Mouse (Mus musculus) small intestine, adult 10 weeks (tissue): Measurements from ENCODE around the gene Creg1. TPM values are rescaled to one million over a fixed set of nuclear protein-coding genes. Genes with fewer than 3 reads are reported as not detected.

Experiments
- polyA plus RNA-seq: library from polyadenylated mRNA; stranded (reverse); fragments of 350-450 nt; fragmentation: Illumina TruSeq; extraction: RNeasy Lipid Tissue Mini Kit (QIAGEN cat#74804); gene quantifications from one replicate; pipeline ENCODE4 v1.2.3, GENCODE M21; 2014; ENCODE audit warnings: low replicate concordance

Gene Creg1
- 127 TPM for polyA plus RNA-seq

GRCm38 (mm10) chr1:165763635-165764372 is at the start of gene Creg1:
Creg1 (plus strand) TSS chr1:165763746.

GRCm38 (mm10) chr1:165788511-165788910 is 25.0 kb downstream of the Creg1 start, which contains the start of gene Cd247:
Cd247 (plus strand) TSS chr1:165788681.

Other genes starting within 250 kb of the Creg1 start
- gene Mpzl1, start 129.2 kb upstream of the Creg1 start, polyA plus RNA-seq = 24.2 TPM
- 5.2 TPM for gene Rcsd1, start 54.0 kb upstream of the Creg1 start, polyA plus RNA-seq
- gene Cd247, start 24.9 kb downstream of the Creg1 start, polyA plus RNA-seq = 0.22 TPM
- gene Pou2f1, start 238.9 kb downstream of the Creg1 start, polyA plus RNA-seq = 8.8 TPM